Mouse (Mus musculus): Measurements from ENCODE around the gene Lmf1. TPM values are rescaled to one million over a fixed set of nuclear protein-coding genes. Genes with fewer than 3 reads are reported as not detected.
A peak's percentile ranks its signal among the peaks of the same experiment; 100 is the strongest.

Lmf1 gene
- polyA plus RNA-seq, 1 experiment from 2014 or later, result 16.3 TPM

GRCm38 (mm10) chr17:25623935-25624334, 45.0 kb downstream of the Lmf1 start:
- TF ChIP-seq CTCF (IDR thresholded peaks at IDR 0.05; ENCODE audit: low read depth), result no peak
- no peak for TF ChIP-seq EP300 (optimal IDR thresholded peaks at IDR 0.05)
- no peak overlapping the region for H3K9ac ChIP-seq (ENCODE audit: low read length)
- no peak overlapping the region for H3K27ac ChIP-seq (replicated peaks)
- DNase-seq (ENCODE audit: low spot score) (no peak), ATAC-seq (ENCODE audit: low FRiP score, low TSS enrichment) (no peak)
- H3K4me3 ChIP-seq (ENCODE audit: low read depth, low read length), result no peak overlapping the region
- no peaks in the 10 kb centered on the region for H3K4me1 ChIP-seq (replicated peaks; ENCODE audit: control insufficient read depth, insufficient read depth)
- WGBS, result 84% methylated on average over 11 of the region's 11 CpGs
- no peak overlapping the region for H3K4me2 ChIP-seq (replicated peaks; ENCODE audit: low read depth)
- H3K27me3 ChIP-seq (ENCODE audit: control insufficient read depth, insufficient read depth, low read length), result no peaks in the 10 kb centered on the region
- H3K36me3 ChIP-seq (ENCODE audit: control insufficient read depth, insufficient read depth, low read length), result no peaks in the 10 kb centered on the region
- H3K9me3 ChIP-seq (ENCODE audit: control insufficient read depth, low read length), result no peaks in the 10 kb centered on the region

- Histone ChIP-seq H3K4me1 (replicated peaks; ENCODE audit: control insufficient read depth, insufficient read depth) (no peaks in the 10 kb centered on the region), H3K9me3 (ENCODE audit: control insufficient read depth, low read length) (no peaks in the 10 kb centered on the region), H3K4me2 (replicated peaks; ENCODE audit: low read depth) (no peak overlapping the region), H3K4me3 (ENCODE audit: low read depth, low read length) (no peak overlapping the region), H3K27ac (replicated peaks) (no peak overlapping the region), H3K9ac (ENCODE audit: low read length) (no peak overlapping the region), H3K27me3 (ENCODE audit: control insufficient read depth, insufficient read depth, low read length) (no peaks in the 10 kb centered on the region), H3K36me3 (ENCODE audit: control insufficient read depth, insufficient read depth, low read length) (no peaks in the 10 kb centered on the region)
- ATAC-seq (ENCODE audit: low FRiP score, low TSS enrichment) (no peak), DNase-seq (ENCODE audit: low spot score) (no peak)
- TF ChIP-seq CTCF (IDR thresholded peaks at IDR 0.05; ENCODE audit: low read depth) (no peak), EP300 (optimal IDR thresholded peaks at IDR 0.05) (no peak)
- 76% methylated on average over 13 of the region's 13 CpGs for WGBS
Observed at GRCm38 (mm10) chr17:25624446-25625119, 45.7 kb downstream of the Lmf1 start.

DNA sequence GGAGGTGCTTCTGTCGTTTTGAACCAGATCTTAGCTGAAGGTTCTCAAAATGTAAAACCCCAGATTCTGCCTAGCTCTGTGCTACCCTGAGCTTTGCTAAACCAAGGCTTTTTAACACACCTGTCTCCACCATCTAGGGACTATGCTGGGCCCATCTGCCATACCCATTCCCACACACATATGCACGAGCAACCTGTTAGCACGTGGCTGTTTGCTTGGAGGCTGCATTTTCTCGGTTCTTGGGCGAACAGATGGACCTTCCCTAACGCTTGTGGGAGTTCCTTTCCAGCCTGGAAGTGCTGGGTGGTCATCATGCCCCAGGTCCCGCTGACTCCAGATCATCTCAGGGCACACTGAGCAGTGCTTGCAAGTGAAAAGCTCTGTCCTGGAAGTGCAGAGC, 46.4 kb downstream of the Lmf1 start:
- Histone ChIP-seq H3K27me3 (ENCODE audit: control insufficient read depth, insufficient read depth, low read length) (no peaks in the 10 kb centered on the region), H3K4me3 (ENCODE audit: low read depth, low read length) (no peak overlapping the region), H3K36me3 (ENCODE audit: control insufficient read depth, insufficient read depth, low read length) (no peaks in the 10 kb centered on the region), H3K4me1 (replicated peaks; ENCODE audit: control insufficient read depth, insufficient read depth) (no peaks in the 10 kb centered on the region), H3K4me2 (replicated peaks; ENCODE audit: low read depth) (no peak overlapping the region), H3K9ac (ENCODE audit: low read length) (no peak overlapping the region), H3K27ac (replicated peaks) (no peak overlapping the region), H3K9me3 (ENCODE audit: control insufficient read depth, low read length) (no peaks in the 10 kb centered on the region)
- DNase-seq (ENCODE audit: low spot score), result no peak
- WGBS, result 82% methylated on average over 7 of the region's 7 CpGs
- TF ChIP-seq EP300 (optimal IDR thresholded peaks at IDR 0.05), result no peak
- TF ChIP-seq CTCF (IDR thresholded peaks at IDR 0.05; ENCODE audit: low read depth), result no peak
- ATAC-seq (ENCODE audit: low FRiP score, low TSS enrichment), result no peak

GRCm38 (mm10) chr17:25626196-25627043, 47.5 kb downstream of the Lmf1 start:
- Histone ChIP-seq H3K27ac (replicated peaks) (no peak overlapping the region), H3K4me3 (ENCODE audit: low read depth, low read length) (no peak overlapping the region), H3K9me3 (ENCODE audit: control insufficient read depth, low read length) (no peaks in the 10 kb centered on the region), H3K36me3 (ENCODE audit: control insufficient read depth, insufficient read depth, low read length) (no peaks in the 10 kb centered on the region), H3K4me2 (replicated peaks; ENCODE audit: low read depth) (no peak overlapping the region), H3K27me3 (ENCODE audit: control insufficient read depth, insufficient read depth, low read length) (no peaks in the 10 kb centered on the region), H3K4me1 (replicated peaks; ENCODE audit: control insufficient read depth, insufficient read depth) (no peaks in the 10 kb centered on the region), H3K9ac (ENCODE audit: low read length) (no peak overlapping the region)
- no peak for DNase-seq (ENCODE audit: low spot score)
- ATAC-seq (ENCODE audit: low FRiP score, low TSS enrichment), result no peak
- 66% methylated on average over 20 of the region's 20 CpGs for WGBS
- TF ChIP-seq CTCF (IDR thresholded peaks at IDR 0.05; ENCODE audit: low read depth) (no peak), EP300 (optimal IDR thresholded peaks at IDR 0.05) (no peak)

DNA sequence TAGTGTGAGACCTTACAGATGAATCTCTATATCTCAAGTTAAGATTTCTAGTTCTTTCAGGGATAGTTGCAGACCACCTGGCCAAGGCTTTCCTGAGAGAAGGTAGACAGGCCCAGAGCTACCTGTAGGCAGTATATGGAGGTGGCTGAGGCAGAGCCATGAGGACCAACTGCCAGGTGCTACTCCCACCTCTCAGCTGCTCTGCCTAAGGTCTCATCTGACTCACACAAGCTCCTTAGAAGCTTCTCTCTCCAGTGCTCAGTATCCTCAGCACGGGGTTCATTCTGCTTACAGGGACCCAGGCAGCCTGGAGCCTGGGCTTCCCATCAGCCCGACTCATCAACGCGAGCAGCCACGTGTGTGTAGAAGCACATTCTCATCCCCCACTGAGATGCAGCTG, 51.4 kb downstream of the Lmf1 start:
- H3K4me1 ChIP-seq (replicated peaks; ENCODE audit: control insufficient read depth, insufficient read depth), result no peaks in the 10 kb centered on the region
- DNase-seq (ENCODE audit: low spot score) (no peak), ATAC-seq (ENCODE audit: low FRiP score, low TSS enrichment) (no peak)
- H3K36me3 ChIP-seq (ENCODE audit: control insufficient read depth, insufficient read depth, low read length), result no peaks in the 10 kb centered on the region
- no peak for TF ChIP-seq CTCF (IDR thresholded peaks at IDR 0.05; ENCODE audit: low read depth)
- no peak for TF ChIP-seq EP300 (optimal IDR thresholded peaks at IDR 0.05)
- no peak overlapping the region for H3K4me2 ChIP-seq (replicated peaks; ENCODE audit: low read depth)
- no peaks in the 10 kb centered on the region for H3K27me3 ChIP-seq (ENCODE audit: control insufficient read depth, insufficient read depth, low read length)
- no peak overlapping the region for H3K4me3 ChIP-seq (ENCODE audit: low read depth, low read length)
- H3K9ac ChIP-seq (ENCODE audit: low read length), result no peak overlapping the region
- 88% methylated on average over 5 of the region's 5 CpGs for WGBS
- no peak overlapping the region for H3K27ac ChIP-seq (replicated peaks)
- no peaks in the 10 kb centered on the region for H3K9me3 ChIP-seq (ENCODE audit: control insufficient read depth, low read length)

GRCm38 (mm10) chr17:25634070-25634469, 55.2 kb downstream of the Lmf1 start:
- H3K9ac ChIP-seq (ENCODE audit: low read length), result no peak overlapping the region
- H3K4me3 ChIP-seq (ENCODE audit: low read depth, low read length), result no peak overlapping the region
- DNase-seq (ENCODE audit: low spot score) (no peak), ATAC-seq (ENCODE audit: low FRiP score, low TSS enrichment) (0 out of 2 replicates have a peak, but pooled peaks have one; percentile 33)
- H3K36me3 ChIP-seq (ENCODE audit: control insufficient read depth, insufficient read depth, low read length), result no peaks in the 10 kb centered on the region; the same call in 1 of the 2 replicates
- WGBS, result 79% methylated on average over 10 of the region's 10 CpGs
- H3K4me2 ChIP-seq (replicated peaks; ENCODE audit: low read depth), result no peak overlapping the region
- no peaks in the 10 kb centered on the region for H3K4me1 ChIP-seq (replicated peaks; ENCODE audit: control insufficient read depth, insufficient read depth)
- no peaks in the 10 kb centered on the region for H3K27me3 ChIP-seq (ENCODE audit: control insufficient read depth, insufficient read depth, low read length)
- TF ChIP-seq EP300 (optimal IDR thresholded peaks at IDR 0.05) (no peak), CTCF (IDR thresholded peaks at IDR 0.05; ENCODE audit: low read depth) (no peak)
- no peaks in the 10 kb centered on the region for H3K9me3 ChIP-seq (ENCODE audit: control insufficient read depth, low read length)
- H3K27ac ChIP-seq (replicated peaks), result no peak overlapping the region

Data from stomach, postnatal 0 days (tissue).